Mouse (Mus musculus) limb, embryonic 10.5 days (tissue): ENCODE measurements around the gene Senp5. TPM values are rescaled to one million over a fixed set of nuclear protein-coding genes. Genes with fewer than 3 reads are reported as not detected.

Experiments used
- DNase-seq: peaks from one replicate; pipeline ENCODE4 v3.0.0-alpha.2; 2017; ENCODE audit warnings: low spot score
- H3K27ac ChIP-seq: fragments of 300-500 bp; sonication (generic); 2 replicates; pipeline ENCODE4 v1.5.1; 2016; ENCODE audit warnings: mild to moderate bottlenecking
- H3K27me3 ChIP-seq: fragments of 300-500 bp; sonication (generic); 2 replicates; pipeline ENCODE4 v1.6.1; 2016; ENCODE audit warnings: low read depth, mild to moderate bottlenecking; ENCODE audit not compliant: poor library complexity, severe bottlenecking
- H3K36me3 ChIP-seq: fragments of 300-500 bp; sonication (generic); 2 replicates; pipeline ENCODE4 v1.6.1; 2016; ENCODE audit warnings: mild to moderate bottlenecking, moderate library complexity
- H3K4me1 ChIP-seq: fragments of 300-500 bp; sonication (generic); 2 replicates; pipeline ENCODE4 v1.6.1; 2016
- H3K4me3 ChIP-seq: fragments of 300-500 bp; sonication (generic); 2 replicates; pipeline ENCODE4 v1.5.1; 2016; ENCODE audit warnings: mild to moderate bottlenecking, moderate library complexity
- H3K9me3 ChIP-seq: fragments of 300-500 bp; sonication (generic); replicated peaks from 2 replicates; pipeline ENCODE4 v1.6.1; 2016; ENCODE audit warnings: mild to moderate bottlenecking
- WGBS: fragments of 180-500 bp; shearing (Covaris S2); methylation state at CpG from one replicate; pipeline ENCODE4 v1.1.7; 2016; 5-methylcytosine and 5-hydroxymethylcytosine counted together
- polyA plus RNA-seq: library from polyadenylated mRNA; unstranded; fragments of >200 nt; fragmentation: Nextera tagmentation; extraction: Ambion mirVana; gene quantifications from 2 replicates; pipeline ENCODE4 v1.2.1, GENCODE M21; 2016

Gene Senp5
- polyA plus RNA-seq, 1 experiment from 2014 or later: 22.1 TPM

- peaks cover 21% of the 10 kb centered on the region for H3K4me1 ChIP-seq
- peaks cover 75% of the 10 kb centered on the region for H3K27me3 ChIP-seq
- no peaks in the 10 kb centered on the region for H3K9me3 ChIP-seq
- no peaks in the 10 kb centered on the region for H3K36me3 ChIP-seq
- peak overlapping the region; percentile 41 for H3K4me3 ChIP-seq
- peak; percentile 45 for DNase-seq
- 21% methylated on average over 13 of the region's 13 CpGs for WGBS
- no peak overlapping the region for H3K27ac ChIP-seq
Measured at GRCm38 (mm10) chr16:31934550-31935010, 68.5 kb downstream of the Senp5 start.

GRCm38 (mm10) chr16:31933751-31934549 lies 69.1 kb downstream of the Senp5 start, which contains the start of gene Pigz:
TSS of gene Pigz (plus strand) at chr16:31933851.
- Histone ChIP-seq H3K27ac (peak within 1 kb of the TSS; percentile 77), H3K9me3 (no peaks in the 10 kb centered on the region), H3K36me3 (no peaks in the 10 kb centered on the region), H3K4me1 (peaks cover 23% of the 10 kb centered on the region), H3K27me3 (peaks cover 79% of the 10 kb centered on the region), H3K4me3 (peak within 1 kb of the TSS; percentile 57)
- DNase-seq: peak; percentile 60
- WGBS: 6% methylated on average over 42 of the region's 42 CpGs

- peak; percentile 92 for DNase-seq
- Histone ChIP-seq H3K4me1 (peaks cover 28% of the 10 kb centered on the region), H3K4me3 (peak overlapping the region; percentile 57), H3K27me3 (peaks cover 79% of the 10 kb centered on the region), H3K36me3 (no peaks in the 10 kb centered on the region), H3K27ac (peak overlapping the region; percentile 77), H3K9me3 (no peaks in the 10 kb centered on the region)
- WGBS: 2% methylated on average over 50 of the region's 50 CpGs
Measured at GRCm38 (mm10) chr16:31932840-31933697, 70.0 kb downstream of the Senp5 start.

GRCm38 (mm10) chr16:31932255-31932654 lies 70.8 kb downstream of the Senp5 start:
- Histone ChIP-seq H3K27me3 (peaks cover 79% of the 10 kb centered on the region), H3K4me3 (no peak overlapping the region), H3K9me3 (no peaks in the 10 kb centered on the region), H3K4me1 (peaks cover 28% of the 10 kb centered on the region), H3K27ac (no peak overlapping the region), H3K36me3 (no peaks in the 10 kb centered on the region)
- 72% methylated on average over 5 of the region's 5 CpGs for WGBS
- no peak for DNase-seq

GRCm38 (mm10) chr16:31931330-31931729 lies 71.8 kb downstream of the Senp5 start:
- Histone ChIP-seq H3K27ac (no peak overlapping the region), H3K9me3 (no peaks in the 10 kb centered on the region), H3K36me3 (no peaks in the 10 kb centered on the region), H3K27me3 (peaks cover 70% of the 10 kb centered on the region), H3K4me1 (peaks cover 28% of the 10 kb centered on the region), H3K4me3 (no peak overlapping the region)
- WGBS: 56% methylated on average over 17 of the region's 17 CpGs
- no peak for DNase-seq

GRCm38 (mm10) chr16:31927412-31927811 lies 75.7 kb downstream of the Senp5 start:
- H3K27ac ChIP-seq: no peak overlapping the region
- H3K27me3 ChIP-seq: peaks cover 32% of the 10 kb centered on the region
- no peaks in the 10 kb centered on the region for H3K36me3 ChIP-seq
- WGBS: 86% methylated on average over 5 of the region's 5 CpGs
- H3K9me3 ChIP-seq: no peaks in the 10 kb centered on the region
- peaks cover 7% of the 10 kb centered on the region for H3K4me1 ChIP-seq
- no peak overlapping the region for H3K4me3 ChIP-seq
- no peak for DNase-seq

- DNase-seq: no peak
- peaks cover 24% of the 10 kb centered on the region for H3K27me3 ChIP-seq
- no peaks in the 10 kb centered on the region for H3K9me3 ChIP-seq
- no peak overlapping the region for H3K4me3 ChIP-seq
- H3K36me3 ChIP-seq: no peaks in the 10 kb centered on the region
- 85% methylated on average over 13 of the region's 13 CpGs for WGBS
- H3K27ac ChIP-seq: no peak overlapping the region
- H3K4me1 ChIP-seq: peaks cover 7% of the 10 kb centered on the region
Measured at GRCm38 (mm10) chr16:31926547-31927182, 76.4 kb downstream of the Senp5 start.

GRCm38 (mm10) chr16:31926091-31926490 lies 77.0 kb downstream of the Senp5 start:
- no peak for DNase-seq
- Histone ChIP-seq H3K36me3 (no peaks in the 10 kb centered on the region), H3K9me3 (no peaks in the 10 kb centered on the region), H3K4me1 (peaks cover 7% of the 10 kb centered on the region), H3K27me3 (peaks cover 19% of the 10 kb centered on the region), H3K4me3 (no peak overlapping the region), H3K27ac (no peak overlapping the region)
- WGBS: 84% methylated on average over 6 of the region's 6 CpGs

GRCm38 (mm10) chr16:31924368-31924767 lies 78.7 kb downstream of the Senp5 start:
- 86% methylated on average over 6 of the region's 6 CpGs for WGBS
- Histone ChIP-seq H3K4me1 (peaks cover 7% of the 10 kb centered on the region), H3K9me3 (no peaks in the 10 kb centered on the region), H3K27me3 (peaks cover 1% of the 10 kb centered on the region; the same call in 1 of the 2 replicates), H3K36me3 (no peaks in the 10 kb centered on the region), H3K27ac (no peak overlapping the region), H3K4me3 (no peak overlapping the region)
- DNase-seq: no peak

- DNase-seq: peak; percentile 82
- Histone ChIP-seq H3K4me1 (0 out of 2 replicates have a peak, but pooled peaks cover 3% of the 10 kb centered on the region), H3K27me3 (no peaks in the 10 kb centered on the region), H3K27ac (peak overlapping the region; percentile 42; the same call in 1 of the 2 replicates), H3K9me3 (no peaks in the 10 kb centered on the region), H3K36me3 (no peaks in the 10 kb centered on the region), H3K4me3 (peak overlapping the region; percentile 30)
- 5% methylated on average over 14 of the region's 14 CpGs for WGBS
Measured at GRCm38 (mm10) chr16:31918248-31918724, 84.8 kb downstream of the Senp5 start.

- H3K27ac ChIP-seq: no peak overlapping the region
- H3K4me3 ChIP-seq: no peak overlapping the region
- DNase-seq: no peak
- H3K36me3 ChIP-seq: no peaks in the 10 kb centered on the region
- H3K4me1 ChIP-seq: 0 out of 2 replicates have a peak, but pooled peaks cover 3% of the 10 kb centered on the region
- H3K27me3 ChIP-seq: no peaks in the 10 kb centered on the region
- WGBS: 78% methylated on average over 11 of the region's 11 CpGs
- no peaks in the 10 kb centered on the region for H3K9me3 ChIP-seq
Measured at GRCm38 (mm10) chr16:31917776-31918175, 85.3 kb downstream of the Senp5 start.

GRCm38 (mm10) chr16:31910281-31910847 lies 92.7 kb downstream of the Senp5 start:
- Histone ChIP-seq H3K36me3 (no peaks in the 10 kb centered on the region), H3K27ac (no peak overlapping the region), H3K4me3 (no peak overlapping the region), H3K4me1 (peaks cover 14% of the 10 kb centered on the region), H3K27me3 (peaks cover 7% of the 10 kb centered on the region; the same call in 1 of the 2 replicates), H3K9me3 (no peaks in the 10 kb centered on the region)
- no peak for DNase-seq
- 72% methylated on average over 10 of the region's 10 CpGs for WGBS
